Mouse (Mus musculus) CH12.LX (cell line): ENCODE measurements at regions not wholly inside any gene's neighbourhood (a gene's known extent, or its start where the extent isn't known, plus 50 kb on each side); places are given as distances from the start of the nearest gene placed in this dataset.
A peak's percentile ranks its signal among the peaks of the same experiment; 100 is the strongest.

Experiments
- DNase-seq: peaks from one replicate; pipeline ENCODE4 v3.0.0-alpha.2; 2013; ENCODE audit errors: extremely low read depth
- H3K27ac ChIP-seq: 2 replicates; pipeline ENCODE4 v1.5.1; 2012; ENCODE audit warnings: low read depth, mild to moderate bottlenecking, control low read depth, moderate library complexity; ENCODE audit not compliant: insufficient read depth
- H3K27me3 ChIP-seq: replicated peaks from 2 replicates; pipeline ENCODE3; 2012; ENCODE audit warnings: inconsistent platforms
- H3K36me3 ChIP-seq, 2 experiments: replicated peaks in 1 of 2; 2 replicates each; pipeline versions ENCODE3 to v1.6.1; 2012; ENCODE audit warnings: inconsistent platforms in 1 of 2, low read length in 1 of 2, mild to moderate bottlenecking in 1 of 2, mixed read lengths in 1 of 2, moderate library complexity in 1 of 2; ENCODE audit not compliant: control insufficient read depth in 1 of 2, insufficient read depth in 1 of 2
- H3K4me1 ChIP-seq, 2 experiments: 2 replicates each; pipeline ENCODE4 v1.6.1; 2012; ENCODE audit warnings: inconsistent platforms in 1 of 2, moderate library complexity in 1 of 2; ENCODE audit not compliant: insufficient read depth in 2 of 2, control insufficient read depth in 1 of 2
- H3K4me2 ChIP-seq: 2 replicates; pipeline ENCODE4 v1.6.1; 2012; ENCODE audit warnings: low read depth, mild to moderate bottlenecking, control low read depth; ENCODE audit not compliant: poor library complexity, insufficient read depth, severe bottlenecking
- H3K4me3 ChIP-seq, 3 experiments: fragments of 150-350 bp in 1 of 3; sonication (generic) in 1 of 3; replicated peaks in 1 of 3; 2 replicates each; pipeline versions ENCODE3 to v1.5.1; 2011 to 2012; ENCODE audit warnings: low read depth in 2 of 3, low read length in 2 of 3, mild to moderate bottlenecking in 2 of 3, moderate library complexity in 2 of 3, control low read depth in 1 of 3, improper control_type of control experiment in 1 of 3, inconsistent platforms in 1 of 3, mixed read lengths in 1 of 3; ENCODE audit not compliant: poor library complexity in 1 of 3
- H3K79me2 ChIP-seq: replicated peaks from 2 replicates; pipeline ENCODE4 v1.6.1; 2012; ENCODE audit warnings: mild to moderate bottlenecking, moderate library complexity; ENCODE audit not compliant: control insufficient read depth, poor library complexity, insufficient read depth, severe bottlenecking; ENCODE audit errors: extremely low read depth
- H3K9ac ChIP-seq: 2 replicates; pipeline ENCODE4 v1.6.1; 2012; ENCODE audit warnings: low read depth, mild to moderate bottlenecking, control low read depth, moderate library complexity; ENCODE audit not compliant: insufficient read depth
- H3K9me3 ChIP-seq: replicated peaks from 2 replicates; pipeline ENCODE3; 2012; ENCODE audit warnings: low read length, inconsistent platforms, mixed read lengths
- CHD1 ChIP-seq: IDR thresholded peaks from 2 replicates; pipeline ENCODE4 v1.6.1; 2012; ENCODE audit warnings: low read depth, low read length, improper control_type of control experiment, inconsistent platforms
- CHD2 ChIP-seq: IDR thresholded peaks from 2 replicates; pipeline ENCODE4 v1.6.1; 2011; ENCODE audit warnings: low read length, improper control_type of control experiment
- E2F4 ChIP-seq: IDR thresholded peaks from 2 replicates; pipeline ENCODE4 v1.6.1; 2011; ENCODE audit warnings: low read depth, low read length, improper control_type of control experiment; ENCODE audit not compliant: insufficient replicate concordance
- ETS1 ChIP-seq: conservative IDR thresholded peaks from 2 replicates; pipeline ENCODE4 v1.6.1; 2012; ENCODE audit warnings: low read depth, mild to moderate bottlenecking, inconsistent platforms, low read length, improper control_type of control experiment, moderate library complexity
- HCFC1 ChIP-seq: IDR thresholded peaks from 2 replicates; pipeline ENCODE4 v1.6.1; 2012; ENCODE audit warnings: low read depth, mild to moderate bottlenecking, inconsistent platforms, low read length, improper control_type of control experiment
- IRF4 ChIP-seq: IDR thresholded peaks from 2 replicates; pipeline ENCODE4 v1.6.1; 2014; ENCODE audit warnings: low read depth, mild to moderate bottlenecking, inconsistent platforms, low read length, improper control_type of control experiment
- JUND ChIP-seq: conservative IDR thresholded peaks from 2 replicates; pipeline ENCODE4 v1.6.1; 2011; ENCODE audit warnings: low read depth, low read length, improper control_type of control experiment
- KAT2A ChIP-seq: IDR thresholded peaks from 2 replicates; pipeline ENCODE4 v1.6.1; 2012; ENCODE audit warnings: low read length, improper control_type of control experiment, inconsistent platforms; ENCODE audit not compliant: insufficient replicate concordance
- MAFK ChIP-seq: IDR thresholded peaks from 2 replicates; pipeline ENCODE4 v1.6.1; 2011; ENCODE audit warnings: low read length, improper control_type of control experiment; ENCODE audit not compliant: insufficient replicate concordance
- MAX ChIP-seq: IDR thresholded peaks from 2 replicates; pipeline ENCODE4 v1.6.1; 2011; ENCODE audit warnings: low read length, improper control_type of control experiment
- MEF2A ChIP-seq: IDR thresholded peaks from 2 replicates; pipeline ENCODE4 v1.6.1; 2014; ENCODE audit warnings: low read depth, mild to moderate bottlenecking, inconsistent platforms, low read length, improper control_type of control experiment, borderline replicate concordance
- MXI1 ChIP-seq: IDR thresholded peaks from 2 replicates; pipeline ENCODE4 v1.6.1; 2011; ENCODE audit warnings: mild to moderate bottlenecking, low read depth, low read length, improper control_type of control experiment
- MYC ChIP-seq: IDR thresholded peaks from 2 replicates; pipeline ENCODE4 v1.6.1; 2011; ENCODE audit warnings: low read depth, mild to moderate bottlenecking, improper control_type of control experiment, low read length
- NRF1 ChIP-seq: IDR thresholded peaks from 2 replicates; pipeline ENCODE4 v1.6.1; 2014; ENCODE audit warnings: low read depth, mild to moderate bottlenecking, inconsistent platforms, low read length, improper control_type of control experiment, moderate library complexity
- POLR2A ChIP-seq: IDR thresholded peaks from 2 replicates; pipeline ENCODE4 v1.6.1; 2011; ENCODE audit warnings: low read depth, mild to moderate bottlenecking, improper control_type of control experiment, low read length
- RAD21 ChIP-seq: IDR thresholded peaks from 2 replicates; pipeline ENCODE4 v1.6.1; 2011; ENCODE audit warnings: low read depth, mild to moderate bottlenecking, low read length, improper control_type of control experiment, moderate library complexity
- RCOR1 ChIP-seq: conservative IDR thresholded peaks from 2 replicates; pipeline ENCODE4 v1.6.1; 2012; ENCODE audit warnings: low read depth, mild to moderate bottlenecking, inconsistent platforms, low read length, improper control_type of control experiment
- TBP ChIP-seq: conservative IDR thresholded peaks from 2 replicates; pipeline ENCODE4 v1.6.1; 2011; ENCODE audit warnings: low read depth, low read length, improper control_type of control experiment
- ZC3H11A ChIP-seq: IDR thresholded peaks from 2 replicates; pipeline ENCODE4 v1.6.1; 2012; ENCODE audit warnings: low read depth, mild to moderate bottlenecking, inconsistent platforms, low read length, improper control_type of control experiment
- ZMIZ1 ChIP-seq: IDR thresholded peaks from 2 replicates; pipeline ENCODE4 v1.6.1; 2012; ENCODE audit warnings: low read depth, mild to moderate bottlenecking, inconsistent platforms, low read length, improper control_type of control experiment
- dilution Hi-C: fragments of 300-500 bp; cut with MboI; formaldehyde crosslinking; loops from 2 replicates; pipeline ENCODE4 v1.14.3; 2020; ENCODE audit warnings: low sequenced_read_pairs; ENCODE audit not compliant: extremely low pct_unique_long_range_greater_than_20kb, extremely low pct_ligation_motif_present
- in situ Hi-C: fragments of 300-500 bp; cut with MboI; formaldehyde crosslinking; loops from 3 replicates; pipeline ENCODE4 v1.14.3; 2019; ENCODE audit warnings: low sequenced_read_pairs, low pct_ligation_motif_present, low pct_unique_long_range_greater_than_20kb, mixed read lengths

GRCm38 (mm10) chr10:118988249-118988648 is 118.2 kb upstream of the Dyrk2 start:
- Histone ChIP-seq H3K36me3 (peaks cover 0 to 7% of the 10 kb centered on the region in 2 experiments), H3K4me3 (no peak overlapping the region), H3K4me2 (no peak overlapping the region), H3K9ac (no peak overlapping the region), H3K27me3 (no peaks in the 10 kb centered on the region), H3K27ac (no peak overlapping the region), H3K4me1 (peaks cover 0 to 29% of the 10 kb centered on the region in 2 experiments; a peak in 2 of 4 replicates), H3K79me2 (no peaks in the 10 kb centered on the region), H3K9me3 (peaks cover 8% of the 10 kb centered on the region)
- TF ChIP-seq KAT2A = no peak
- peak; percentile 74; the same call in 1 of the 2 replicates for TF ChIP-seq ETS1
- TF ChIP-seq MAX = peak; percentile 31; the same call in 1 of the 2 replicates
- peak; percentile 30; the same call in 1 of the 2 replicates for TF ChIP-seq IRF4
- TF ChIP-seq MAFK = peak; percentile 90
- in situ Hi-C loops (loop anchor here (10.0 kb wide), 1 partner anchor 47 kb away; no protein-coding TSS in a partner anchor), dilution Hi-C loops (no loop called here)
- peak; percentile 88 for DNase-seq

- dilution Hi-C loops = no loop called here
- Histone ChIP-seq H3K27me3 (no peaks in the 10 kb centered on the region), H3K36me3 (peaks cover 0 to 7% of the 10 kb centered on the region in 2 experiments), H3K4me1 (peaks cover 0 to 37% of the 10 kb centered on the region in 2 experiments; a peak in 2 of 4 replicates), H3K9me3 (peaks cover 8% of the 10 kb centered on the region), H3K79me2 (no peaks in the 10 kb centered on the region)
- DNase-seq = no peak
- TF ChIP-seq JUND = no peak
- TF ChIP-seq MEF2A = no peak
- no peak for TF ChIP-seq NRF1
- TF ChIP-seq POLR2A = no peak
- no peak for TF ChIP-seq KAT2A
- TF ChIP-seq MYC = no peak
- no peak for TF ChIP-seq CHD2
- TF ChIP-seq ZMIZ1 = no peak
- TF ChIP-seq E2F4 = no peak
- no peak for TF ChIP-seq HCFC1
- TF ChIP-seq RAD21 = no peak
- TF ChIP-seq MAFK = no peak
- no peak for TF ChIP-seq ZC3H11A
- no peak for TF ChIP-seq MXI1
- no peak for TF ChIP-seq TBP
- TF ChIP-seq CHD1 = no peak
- TF ChIP-seq RCOR1 = no peak
- TF ChIP-seq, all 38 proteins: peak for 0
- no peak overlapping the region for H3K9ac ChIP-seq
- no peak overlapping the region for H3K27ac ChIP-seq
- no peak overlapping the region for H3K4me2 ChIP-seq
- no peak overlapping the region for H3K4me3 ChIP-seq
- in situ Hi-C loops = loop anchor here (10.0 kb wide), 1 partner anchor 50 kb away; no protein-coding TSS in a partner anchor
Measured at GRCm38 (mm10) chr10:118984580-118984979, 114.6 kb upstream of the Dyrk2 start.
